Mouse (Mus musculus) CH12.LX (cell line): ENCODE data around the gene Reln. TPM values are rescaled to one million over a fixed set of nuclear protein-coding genes. Genes with fewer than 3 reads are reported as not detected.

Source experiments
- DNase-seq: peaks from one replicate; pipeline ENCODE4 v3.0.0-alpha.2; 2013; ENCODE audit errors: extremely low read depth
- H3K27ac ChIP-seq: 2 replicates; pipeline ENCODE4 v1.5.1; 2012; ENCODE audit warnings: low read depth, mild to moderate bottlenecking, control low read depth, moderate library complexity; ENCODE audit not compliant: insufficient read depth
- H3K27me3 ChIP-seq: replicated peaks from 2 replicates; pipeline ENCODE3; 2012; ENCODE audit warnings: inconsistent platforms
- H3K36me3 ChIP-seq, 2 experiments: replicated peaks in 1 of 2; 2 replicates each; pipeline versions ENCODE3 to v1.6.1; 2012; ENCODE audit warnings: inconsistent platforms in 1 of 2, low read length in 1 of 2, mild to moderate bottlenecking in 1 of 2, mixed read lengths in 1 of 2, moderate library complexity in 1 of 2; ENCODE audit not compliant: control insufficient read depth in 1 of 2, insufficient read depth in 1 of 2
- H3K4me1 ChIP-seq, 2 experiments: 2 replicates each; pipeline ENCODE4 v1.6.1; 2012; ENCODE audit warnings: inconsistent platforms in 1 of 2, moderate library complexity in 1 of 2; ENCODE audit not compliant: insufficient read depth in 2 of 2, control insufficient read depth in 1 of 2
- H3K4me2 ChIP-seq: 2 replicates; pipeline ENCODE4 v1.6.1; 2012; ENCODE audit warnings: low read depth, mild to moderate bottlenecking, control low read depth; ENCODE audit not compliant: poor library complexity, insufficient read depth, severe bottlenecking
- H3K4me3 ChIP-seq, 3 experiments: fragments of 150-350 bp in 1 of 3; sonication (generic) in 1 of 3; replicated peaks in 1 of 3; 2 replicates each; pipeline versions ENCODE3 to v1.5.1; 2011 to 2012; ENCODE audit warnings: low read depth in 2 of 3, low read length in 2 of 3, mild to moderate bottlenecking in 2 of 3, moderate library complexity in 2 of 3, control low read depth in 1 of 3, improper control_type of control experiment in 1 of 3, inconsistent platforms in 1 of 3, mixed read lengths in 1 of 3; ENCODE audit not compliant: poor library complexity in 1 of 3
- H3K79me2 ChIP-seq: replicated peaks from 2 replicates; pipeline ENCODE4 v1.6.1; 2012; ENCODE audit warnings: mild to moderate bottlenecking, moderate library complexity; ENCODE audit not compliant: control insufficient read depth, poor library complexity, insufficient read depth, severe bottlenecking; ENCODE audit errors: extremely low read depth
- H3K9ac ChIP-seq: 2 replicates; pipeline ENCODE4 v1.6.1; 2012; ENCODE audit warnings: low read depth, mild to moderate bottlenecking, control low read depth, moderate library complexity; ENCODE audit not compliant: insufficient read depth
- H3K9me3 ChIP-seq: replicated peaks from 2 replicates; pipeline ENCODE3; 2012; ENCODE audit warnings: low read length, inconsistent platforms, mixed read lengths
- BHLHE40 ChIP-seq: IDR thresholded peaks from 2 replicates; pipeline ENCODE4 v1.6.1; 2011; ENCODE audit warnings: mild to moderate bottlenecking, low read depth, low read length, improper control_type of control experiment
- CHD2 ChIP-seq: IDR thresholded peaks from 2 replicates; pipeline ENCODE4 v1.6.1; 2011; ENCODE audit warnings: low read length, improper control_type of control experiment
- CTCF ChIP-seq, 2 experiments: IDR thresholded peaks in 1 of 2; conservative IDR thresholded peaks in 1 of 2; 2 replicates each; pipeline ENCODE4 v1.5.1; 2011 to 2012; ENCODE audit warnings: low read depth in 2 of 2, low read length in 2 of 2, improper control_type of control experiment in 1 of 2, inconsistent platforms in 1 of 2, mild to moderate bottlenecking in 1 of 2, moderate library complexity in 1 of 2
- ELF1 ChIP-seq: IDR thresholded peaks from 2 replicates; pipeline ENCODE4 v1.6.1; 2014; ENCODE audit warnings: low read depth, mild to moderate bottlenecking, inconsistent platforms, low read length, improper control_type of control experiment
- GABPA ChIP-seq: IDR thresholded peaks from 2 replicates; pipeline ENCODE4 v1.6.1; 2012; ENCODE audit warnings: low read depth, low read length, improper control_type of control experiment, inconsistent platforms; ENCODE audit not compliant: insufficient replicate concordance
- HCFC1 ChIP-seq: IDR thresholded peaks from 2 replicates; pipeline ENCODE4 v1.6.1; 2012; ENCODE audit warnings: low read depth, mild to moderate bottlenecking, inconsistent platforms, low read length, improper control_type of control experiment
- JUN ChIP-seq: IDR thresholded peaks from 2 replicates; pipeline ENCODE4 v1.6.1; 2011; ENCODE audit warnings: low read depth, mild to moderate bottlenecking, low read length, improper control_type of control experiment, moderate library complexity; ENCODE audit not compliant: insufficient read depth
- MAFK ChIP-seq: IDR thresholded peaks from 2 replicates; pipeline ENCODE4 v1.6.1; 2011; ENCODE audit warnings: low read length, improper control_type of control experiment; ENCODE audit not compliant: insufficient replicate concordance
- NELFE ChIP-seq: IDR thresholded peaks from 2 replicates; pipeline ENCODE4 v1.6.1; 2011; ENCODE audit warnings: low read depth, low read length, improper control_type of control experiment
- NRF1 ChIP-seq: IDR thresholded peaks from 2 replicates; pipeline ENCODE4 v1.6.1; 2014; ENCODE audit warnings: low read depth, mild to moderate bottlenecking, inconsistent platforms, low read length, improper control_type of control experiment, moderate library complexity
- PAX5 ChIP-seq: IDR thresholded peaks from 2 replicates; pipeline ENCODE4 v1.6.1; 2012; ENCODE audit warnings: low read length, inconsistent platforms, mixed read lengths
- RAD21 ChIP-seq: IDR thresholded peaks from 2 replicates; pipeline ENCODE4 v1.6.1; 2011; ENCODE audit warnings: low read depth, mild to moderate bottlenecking, low read length, improper control_type of control experiment, moderate library complexity
- RCOR1 ChIP-seq: conservative IDR thresholded peaks from 2 replicates; pipeline ENCODE4 v1.6.1; 2012; ENCODE audit warnings: low read depth, mild to moderate bottlenecking, inconsistent platforms, low read length, improper control_type of control experiment
- SIN3A ChIP-seq: IDR thresholded peaks from 2 replicates; pipeline ENCODE4 v1.6.1; 2012; ENCODE audit warnings: low read length, improper control_type of control experiment, inconsistent platforms
- TBP ChIP-seq: conservative IDR thresholded peaks from 2 replicates; pipeline ENCODE4 v1.6.1; 2011; ENCODE audit warnings: low read depth, low read length, improper control_type of control experiment
- TCF12 ChIP-seq: IDR thresholded peaks from 2 replicates; pipeline ENCODE4 v1.6.1; 2014; ENCODE audit warnings: low read depth, mild to moderate bottlenecking, inconsistent platforms, low read length, improper control_type of control experiment
- USF1 ChIP-seq: IDR thresholded peaks from 2 replicates; pipeline ENCODE4 v1.6.1; 2014; ENCODE audit warnings: low read depth, mild to moderate bottlenecking, inconsistent platforms, low read length, improper control_type of control experiment
- ZKSCAN1 ChIP-seq: IDR thresholded peaks from 2 replicates; pipeline ENCODE4 v1.6.1; 2012; ENCODE audit warnings: low read depth, inconsistent platforms, low read length, improper control_type of control experiment, borderline replicate concordance
- dilution Hi-C: fragments of 300-500 bp; cut with MboI; formaldehyde crosslinking; loops from 2 replicates; pipeline ENCODE4 v1.14.3; 2020; ENCODE audit warnings: low sequenced_read_pairs; ENCODE audit not compliant: extremely low pct_unique_long_range_greater_than_20kb, extremely low pct_ligation_motif_present
- in situ Hi-C: fragments of 300-500 bp; cut with MboI; formaldehyde crosslinking; loops from 3 replicates; pipeline ENCODE4 v1.14.3; 2019; ENCODE audit warnings: low sequenced_read_pairs, low pct_ligation_motif_present, low pct_unique_long_range_greater_than_20kb, mixed read lengths
- polyA plus RNA-seq: library from polyadenylated mRNA; unstranded; fragments of >175 nt; gene quantifications from 2 replicates; pipeline ENCODE4 v1.2.1, GENCODE M21; 2012; ENCODE audit warnings: low read depth; ENCODE audit not compliant: insufficient read length
- total RNA-seq, 2 experiments: library from RNA; depleted of rRNA; stranded (reverse); fragments of 300-350 nt in 1 of 2; fragments of >200 nt in 1 of 2; gene quantifications; 2 replicates each; pipeline ENCODE4 v1.2.3; 2012 to 2014

Gene Reln
- total and polyA plus RNA-seq, 3 experiments = 0.03 to 0.04 TPM; not detected in 1

GRCm38 (mm10) chr5:21983021-21983667 is 361.4 kb downstream of the Reln start:
- Histone ChIP-seq H3K4me3 (no peak overlapping the region), H3K4me1 (no peaks in the 10 kb centered on the region; a peak in 1 of 4 replicates), H3K9me3 (no peaks in the 10 kb centered on the region), H3K27me3 (no peaks in the 10 kb centered on the region), H3K27ac (no peak overlapping the region), H3K9ac (no peak overlapping the region), H3K36me3 (no peaks in the 10 kb centered on the region), H3K4me2 (no peak overlapping the region), H3K79me2 (no peaks in the 10 kb centered on the region)
- no peak for DNase-seq
- TF ChIP-seq ELF1 (no peak), MAFK (no peak), USF1 (no peak), RAD21 (no peak), NELFE (no peak), JUN (no peak), RCOR1 (no peak), HCFC1 (no peak), BHLHE40 (no peak), TCF12 (no peak), NRF1 (no peak), PAX5 (no peak), ZKSCAN1 (no peak), GABPA (no peak), CHD2 (no peak)
- dilution Hi-C loops = no loop called here
- in situ Hi-C loops = no loop called here

DNA sequence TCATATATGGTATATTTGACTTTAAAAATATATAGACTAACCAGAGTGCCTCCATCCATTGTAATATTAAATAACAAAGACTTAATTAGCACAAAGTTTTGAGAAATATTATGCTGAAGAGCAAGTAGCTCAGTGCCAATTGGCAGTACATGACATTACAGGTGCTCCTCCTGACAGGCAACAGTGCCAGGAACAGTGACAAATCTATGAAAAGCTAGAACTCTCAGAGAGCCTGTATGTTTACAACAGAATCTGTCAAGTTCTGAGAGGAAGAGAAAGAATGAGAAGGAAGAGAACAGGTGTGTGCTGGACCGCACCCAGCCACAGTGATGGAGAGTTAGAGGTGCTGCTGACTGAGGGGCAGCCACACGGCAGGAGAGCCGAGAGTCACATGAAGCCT is 363.3 kb downstream of the Reln start:
- no peak overlapping the region for H3K27ac ChIP-seq
- no peak for TF ChIP-seq NELFE
- no peak for TF ChIP-seq SIN3A
- TF ChIP-seq NRF1 = no peak
- no peak for TF ChIP-seq TBP
- TF ChIP-seq ZKSCAN1 = no peak
- no peak for TF ChIP-seq CHD2
- TF ChIP-seq RAD21 = no peak
- TF ChIP-seq JUN = no peak
- no peak for TF ChIP-seq CTCF (conservative IDR thresholded peaks at IDR 0.05 in 1 of 2, IDR thresholded peaks at IDR 0.05 in 1 of 2; ENCODE audit: low read depth in 2 of 2, low read length in 2 of 2)
- TF ChIP-seq, all 38 proteins: peak for 0
- dilution Hi-C loops (no loop called here), in situ Hi-C loops (no loop called here)
- H3K9me3 ChIP-seq = no peaks in the 10 kb centered on the region
- H3K4me3 ChIP-seq = no peak overlapping the region
- no peak overlapping the region for H3K9ac ChIP-seq
- no peaks in the 10 kb centered on the region for H3K27me3 ChIP-seq
- H3K79me2 ChIP-seq = no peaks in the 10 kb centered on the region
- no peak for DNase-seq
- H3K4me2 ChIP-seq = no peak overlapping the region
- no peaks in the 10 kb centered on the region for H3K36me3 ChIP-seq
- H3K4me1 ChIP-seq = peaks cover 0 to 2% of the 10 kb centered on the region in 2 experiments; a peak in 1 of 4 replicates
